Mouse (Mus musculus): ENCODE results near the gene Lyrm7. TPM values are rescaled to one million over a fixed set of nuclear protein-coding genes. Genes with fewer than 3 reads are reported as not detected.
"Not testable (repeated sequence)": the region's sequence is repeated elsewhere in the genome, so short reads cannot be mapped to it uniquely, and the experiment has no call there.

Lyrm7 gene
- polyA plus RNA-seq, 1 experiment = 26.3 TPM

- H3K4me1 ChIP-seq (ENCODE audit: control insufficient read depth, insufficient read depth, low read length) = no peaks in the 10 kb centered on the region
- H3K27me3 ChIP-seq (ENCODE audit: control insufficient read depth, insufficient read depth, low read length, poor library complexity, severe bottlenecking) = no peaks in the 10 kb centered on the region
- no peaks in the 10 kb centered on the region for H3K9me3 ChIP-seq (replicated peaks; ENCODE audit: control insufficient read depth, insufficient read depth, low read length, poor library complexity, severe bottlenecking)
- H3K36me3 ChIP-seq (ENCODE audit: control insufficient read depth, insufficient read depth, low read length, poor library complexity, severe bottlenecking) = no peaks in the 10 kb centered on the region
- no peak overlapping the region for H3K4me3 ChIP-seq (ENCODE audit: low read depth, low read length)
- TF ChIP-seq POLR2A (IDR thresholded peaks at IDR 0.05; ENCODE audit: insufficient read depth, low read length) (no peak), EP300 (IDR thresholded peaks at IDR 0.05; ENCODE audit: insufficient read depth, low read depth, low read length) (no peak), CTCF (IDR thresholded peaks at IDR 0.05; ENCODE audit: low read depth, low read length) (no peak)
- H3K9ac ChIP-seq (ENCODE audit: low read depth, poor library complexity, severe bottlenecking) = peak overlapping the region; percentile 98
- no peak overlapping the region for H3K27ac ChIP-seq (ENCODE audit: insufficient read depth, low read length)
Measured at GRCm38 (mm10) chr11:54861471-54862420, 1.0 kb upstream of the Lyrm7 start.

GRCm38 (mm10) chr11:54859322-54860165 is 1.2 kb downstream of the Lyrm7 start:
- Histone ChIP-seq H3K4me1 (ENCODE audit: control insufficient read depth, insufficient read depth, low read length) (no peaks in the 10 kb centered on the region), H3K9ac (ENCODE audit: low read depth, poor library complexity, severe bottlenecking) (peak overlapping the region; percentile 69), H3K27me3 (ENCODE audit: control insufficient read depth, insufficient read depth, low read length, poor library complexity, severe bottlenecking) (no peaks in the 10 kb centered on the region), H3K36me3 (ENCODE audit: control insufficient read depth, insufficient read depth, low read length, poor library complexity, severe bottlenecking) (no peaks in the 10 kb centered on the region), H3K27ac (ENCODE audit: insufficient read depth, low read length) (peak overlapping the region; percentile 89), H3K4me3 (ENCODE audit: low read depth, low read length) (peak overlapping the region; percentile 89), H3K9me3 (replicated peaks; ENCODE audit: control insufficient read depth, insufficient read depth, low read length, poor library complexity, severe bottlenecking) (no peaks in the 10 kb centered on the region)
- TF ChIP-seq EP300 (IDR thresholded peaks at IDR 0.05; ENCODE audit: insufficient read depth, low read depth, low read length) (no peak), POLR2A (IDR thresholded peaks at IDR 0.05; ENCODE audit: insufficient read depth, low read length) (no peak), CTCF (IDR thresholded peaks at IDR 0.05; ENCODE audit: low read depth, low read length) (peak; percentile 35)

GRCm38 (mm10) chr11:54858880-54859279 is 1.8 kb downstream of the Lyrm7 start:
- not testable (repeated sequence) for H3K27me3 ChIP-seq (ENCODE audit: control insufficient read depth, insufficient read depth, low read length, poor library complexity, severe bottlenecking); H3K4me1 ChIP-seq (ENCODE audit: control insufficient read depth, insufficient read depth, low read length); H3K36me3 ChIP-seq (ENCODE audit: control insufficient read depth, insufficient read depth, low read length, poor library complexity, severe bottlenecking); H3K9me3 ChIP-seq (replicated peaks; ENCODE audit: control insufficient read depth, insufficient read depth, low read length, poor library complexity, severe bottlenecking)
- Histone ChIP-seq H3K4me3 (ENCODE audit: low read depth, low read length) (peak overlapping the region; percentile 53), H3K27ac (ENCODE audit: insufficient read depth, low read length) (peak overlapping the region; percentile 89), H3K9ac (ENCODE audit: low read depth, poor library complexity, severe bottlenecking) (peak overlapping the region; percentile 37; the same call in 1 of the 2 replicates)

GRCm38 (mm10) chr11:54851656-54852055 is 9.1 kb downstream of the Lyrm7 start:
- Histone ChIP-seq H3K4me3 (ENCODE audit: low read depth, low read length) (no peak overlapping the region), H3K27ac (ENCODE audit: insufficient read depth, low read length) (no peak overlapping the region), H3K9me3 (replicated peaks; ENCODE audit: control insufficient read depth, insufficient read depth, low read length, poor library complexity, severe bottlenecking) (peaks cover 3% of the 10 kb centered on the region; the same call in 1 of the 2 replicates), H3K27me3 (ENCODE audit: control insufficient read depth, insufficient read depth, low read length, poor library complexity, severe bottlenecking) (no peaks in the 10 kb centered on the region), H3K4me1 (ENCODE audit: control insufficient read depth, insufficient read depth, low read length) (no peaks in the 10 kb centered on the region), H3K36me3 (ENCODE audit: control insufficient read depth, insufficient read depth, low read length, poor library complexity, severe bottlenecking) (no peaks in the 10 kb centered on the region), H3K9ac (ENCODE audit: low read depth, poor library complexity, severe bottlenecking) (no peak overlapping the region)
- TF ChIP-seq CTCF (IDR thresholded peaks at IDR 0.05; ENCODE audit: low read depth, low read length) = peak; percentile 36
- no peak for TF ChIP-seq POLR2A (IDR thresholded peaks at IDR 0.05; ENCODE audit: insufficient read depth, low read length)

GRCm38 (mm10) chr11:54849961-54850758 is 10.6 kb downstream of the Lyrm7 start:
- H3K4me3 ChIP-seq (ENCODE audit: low read depth, low read length) = no peak overlapping the region
- TF ChIP-seq CTCF (IDR thresholded peaks at IDR 0.05; ENCODE audit: low read depth, low read length) = no peak
- TF ChIP-seq EP300 (IDR thresholded peaks at IDR 0.05; ENCODE audit: insufficient read depth, low read depth, low read length) = no peak
- TF ChIP-seq POLR2A (IDR thresholded peaks at IDR 0.05; ENCODE audit: insufficient read depth, low read length) = no peak
- H3K4me1 ChIP-seq (ENCODE audit: control insufficient read depth, insufficient read depth, low read length) = no peaks in the 10 kb centered on the region
- peaks cover 3% of the 10 kb centered on the region; the same call in 1 of the 2 replicates for H3K9me3 ChIP-seq (replicated peaks; ENCODE audit: control insufficient read depth, insufficient read depth, low read length, poor library complexity, severe bottlenecking)
- H3K27me3 ChIP-seq (ENCODE audit: control insufficient read depth, insufficient read depth, low read length, poor library complexity, severe bottlenecking) = no peaks in the 10 kb centered on the region
- H3K36me3 ChIP-seq (ENCODE audit: control insufficient read depth, insufficient read depth, low read length, poor library complexity, severe bottlenecking) = no peaks in the 10 kb centered on the region
- no peak overlapping the region for H3K9ac ChIP-seq (ENCODE audit: low read depth, poor library complexity, severe bottlenecking)
- H3K27ac ChIP-seq (ENCODE audit: insufficient read depth, low read length) = no peak overlapping the region
